20 mouse cellular contexts compared by ENCODE assay signal in genomic region chr9:44817522-44817921, GRCm38 (mm10). TPM values are rescaled to one million over a fixed set of nuclear protein-coding genes. Genes with fewer than 3 reads are reported as not detected.
DNase-seq lines count a peak whose midpoint lies in the region; TF ChIP-seq lines count a peak whose summit lies in the region.
"Had no signal": no experiment of that assay in that cellular context is flagged by ENCODE, and none has a peak within 500 bp of the region (broad histone marks: within the 10 kb centered on the region; RNA-seq: fewer than 3 reads in every experiment).

No protein-coding gene starts in this region.

- peak; percentile 39 for DNase-seq in layer of hippocampus, adult 11-12 months (ENCODE audit: low spot score)
- no peak for DNase-seq in layer of hippocampus, postnatal 10 days (ENCODE audit: low spot score in 2 of 2)
- peak; percentile 55 to 59 for DNase-seq in layer of hippocampus, adult 2 months (ENCODE audit: low spot score in 2 of 2)
- DNase-seq in layer of hippocampus, adult 9-10 months (ENCODE audit: low spot score) = no peak
- DNase-seq in brain, adult 2 months (ENCODE audit: low read depth, low spot score) = peak; percentile 68
- DNase-seq in layer of hippocampus, adult 9-11 months = peak; percentile 68
- DNase-seq in left cerebral cortex, adult 8-10 months (ENCODE audit: low spot score in 2 of 2) = no peak
- DNase-seq: adrenal gland, adult 2 months; adrenal gland, postnatal 10 days; adrenal gland, postnatal 25 days; cerebellum, adult 11-12 months; cerebellum, adult 2 months; cerebellum, adult 9-10 months; cerebellum, postnatal 10 days; cerebellum, postnatal 25 days had no signal

- H3K27ac ChIP-seq in layer of hippocampus, adult 2 months = peak overlapping the region; percentile 62
- H3K27ac ChIP-seq: embryonic facial prominence, embryonic 10.5 days; embryonic facial prominence, embryonic 12.5 days; forebrain, embryonic 13.5 days; forebrain, embryonic 15.5 days had no signal

- no peak for TF ChIP-seq CTCF in layer of hippocampus, adult 2 months (conservative IDR thresholded peaks at IDR 0.05)

- H3K4me3 ChIP-seq in layer of hippocampus, adult 2 months = no peak overlapping the region
- H3K4me3 ChIP-seq: embryonic facial prominence, embryonic 10.5 days; embryonic facial prominence, embryonic 12.5 days; forebrain, embryonic 13.5 days; forebrain, embryonic 15.5 days had no signal

RNA-seq across cellular contexts. Expression of gene Ttc36, which starts 14.7 kb away (rescaled TPM):
- total RNA-seq in layer of hippocampus, postnatal 10 days (2021) = under 1 TPM in 1 of 2 experiments, not detected in 1; 0.98 TPM
- total RNA-seq in layer of hippocampus, adult 2 months (2021) = 1 to 10 TPM; 1.1 to 1.7 TPM
- total RNA-seq in left cerebral cortex, adult 8-10 months (2022) = 1 to 10 TPM in 3 of 4 experiments, under 1 TPM in 1; 0.42 to 1.4 (median 1.2) TPM
- total RNA-seq: MEL had no signal

RNA-seq across cellular contexts. Expression of gene Tmem25, which starts 18.4 kb away (rescaled TPM):
- 10 to 100 TPM; 23.6 to 30.9 TPM for total RNA-seq in layer of hippocampus, postnatal 10 days (2021)
- 10 to 100 TPM; 50.0 to 50.3 TPM for total RNA-seq in layer of hippocampus, adult 2 months (2021)
- total RNA-seq in left cerebral cortex, adult 8-10 months (2022) = 10 to 100 TPM; 44.8 to 61.5 (median 58.2) TPM

RNA-seq across cellular contexts. Expression of gene Ift46, which starts 49.8 kb away (rescaled TPM):
- total RNA-seq in layer of hippocampus, postnatal 10 days (2021) = 10 to 100 TPM; 78.8 to 84.5 TPM
- 10 to 100 TPM; 73.9 to 84.9 TPM for total RNA-seq in layer of hippocampus, adult 2 months (2021)
- 10 to 100 TPM; 60.2 to 78.5 (median 70.8) TPM for total RNA-seq in left cerebral cortex, adult 8-10 months (2022)

RNA-seq across cellular contexts. Expression of gene Arcn1, which starts 49.9 kb away (rescaled TPM):
- total RNA-seq in layer of hippocampus, postnatal 10 days (2021) = 100 to 1,000 TPM; 112 to 118 TPM
- 100 to 1,000 TPM in 1 of 2 experiments, 10 to 100 TPM in 1; 100.0 to 103 TPM for total RNA-seq in layer of hippocampus, adult 2 months (2021)
- 100 to 1,000 TPM in 1 of 4 experiments, 10 to 100 TPM in 3; 96.2 to 117 (median 98.0) TPM for total RNA-seq in left cerebral cortex, adult 8-10 months (2022)

Comparison
In these comparisons a context has a peak if more than half of its experiments do, and no peak if none do; other contexts are left out.
1. DNase-seq: peak in layer of hippocampus, adult 11-12 months (single experiment), layer of hippocampus, adult 2 months (2 of 2), brain, adult 2 months (single experiment) and layer of hippocampus, adult 9-11 months (single experiment); none in layer of hippocampus, postnatal 10 days (0 of 2), layer of hippocampus, adult 9-10 months (single experiment) and left cerebral cortex, adult 8-10 months (0 of 2).